Mouse (Mus musculus): ENCODE data around the gene Knop1.

The Knop1 gene

GRCm38 (mm10) chr7:118798105-118798570 lies 57.9 kb downstream of the Knop1 start:
- DNase-seq (ENCODE audit: low read depth, low spot score): no peak

DNA sequence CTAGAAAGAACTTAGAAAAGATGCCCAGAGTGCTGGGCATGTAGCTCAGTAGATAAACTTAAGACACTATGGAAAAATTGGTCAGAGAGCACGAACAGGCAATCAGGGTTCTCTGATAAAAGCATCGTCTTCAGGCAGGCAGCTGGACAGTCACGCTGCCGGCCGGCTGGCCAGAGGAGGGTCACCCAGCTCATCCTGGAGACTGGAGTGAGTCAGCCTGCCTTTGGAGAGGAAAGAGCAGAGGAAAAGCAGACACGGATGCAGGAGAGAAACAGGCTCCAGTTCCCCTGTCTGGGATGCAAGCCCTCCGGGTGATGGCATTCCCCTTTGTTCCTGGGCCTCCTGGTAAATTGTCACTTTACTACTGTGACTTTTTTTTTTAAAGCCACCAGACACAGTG lies 58.5 kb downstream of the Knop1 start:
- DNase-seq (ENCODE audit: low read depth, low spot score): no peak

DNA sequence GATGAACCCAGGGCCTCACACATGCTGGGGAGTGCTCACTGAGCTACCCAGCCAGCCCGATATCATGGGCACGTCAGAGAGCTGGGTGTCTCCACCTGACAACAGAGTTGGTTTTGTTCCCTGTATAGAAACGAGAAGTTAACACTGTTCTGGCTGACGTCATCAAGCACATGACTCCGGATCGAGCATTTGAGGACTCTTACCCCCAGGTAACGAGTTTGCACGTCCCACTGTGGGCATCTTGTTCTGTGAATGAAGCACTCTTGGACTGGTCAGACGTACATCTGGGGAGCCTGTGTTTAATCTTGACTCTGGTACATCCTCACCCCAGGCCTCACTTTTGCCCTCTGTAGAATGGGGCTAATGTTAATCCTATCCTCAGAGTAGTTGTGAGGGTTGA lies 59.2 kb downstream of the Knop1 start:
- DNase-seq (ENCODE audit: low read depth, low spot score): no peak

DNA sequence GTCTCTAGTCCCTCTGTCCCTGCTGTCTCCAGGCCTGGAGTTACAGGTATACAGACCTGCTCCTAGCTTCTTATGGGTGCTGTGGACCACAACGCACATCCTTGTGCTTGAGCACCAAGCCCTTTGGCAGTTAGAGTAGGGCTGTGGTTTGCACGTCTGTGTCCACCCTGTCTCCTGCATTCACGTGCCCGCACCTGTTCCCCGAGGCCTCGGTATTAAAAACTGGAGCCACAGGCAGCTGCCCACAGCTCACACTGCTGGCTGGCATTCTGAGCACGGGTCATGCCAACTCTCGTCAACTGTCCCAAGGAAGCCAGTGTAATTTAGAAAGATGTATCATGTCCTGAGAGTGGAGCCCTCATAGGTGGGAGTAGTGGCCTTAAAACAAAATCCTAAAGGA lies 60.3 kb downstream of the Knop1 start:
- no peak for DNase-seq (ENCODE audit: low read depth, low spot score)

GRCm38 (mm10) chr7:118793899-118794298 lies 62.2 kb downstream of the Knop1 start:
- no peak for DNase-seq (ENCODE audit: low read depth, low spot score)
